ENCODE assay signal across 9 mouse cellular contexts in genomic region chr7:28931032-28931694, GRCm38 (mm10). TPM values are rescaled to one million over a fixed set of nuclear protein-coding genes. Genes with fewer than 3 reads are reported as not detected.
DNase-seq lines count a peak whose midpoint lies in the region; ATAC-seq and TF ChIP-seq lines count a peak whose summit lies in the region.
"Had no signal": no experiment of that assay in that cellular context is flagged by ENCODE, and none has a peak within 500 bp of the region (broad histone marks: within the 10 kb centered on the region; RNA-seq: fewer than 3 reads in every experiment).

No protein-coding gene starts in this region.

- no peaks in the 10 kb centered on the region for H3K27me3 ChIP-seq in embryonic facial prominence, embryonic 12.5 days
- H3K27me3 ChIP-seq in stomach, embryonic 14.5 days (ENCODE audit: control insufficient read depth, insufficient read depth, low read length) = no peaks in the 10 kb centered on the region
- no peaks in the 10 kb centered on the region for H3K27me3 ChIP-seq in midbrain, postnatal 0 days (ENCODE audit: insufficient read depth, low read length)
- H3K27me3 ChIP-seq in forebrain, postnatal 0 days (ENCODE audit: insufficient read depth, low read length) = no peaks in the 10 kb centered on the region

- H3K4me3 ChIP-seq in left cerebral cortex, adult 2 months = no peak overlapping the region
- H3K4me3 ChIP-seq in embryonic facial prominence, embryonic 12.5 days = no peak overlapping the region
- H3K4me3 ChIP-seq in stomach, embryonic 14.5 days (ENCODE audit: low read depth, low read length) = no peak overlapping the region
- H3K4me3 ChIP-seq in midbrain, postnatal 0 days (ENCODE audit: low read depth, low read length) = no peak overlapping the region
- no peak overlapping the region for H3K4me3 ChIP-seq in forebrain, postnatal 0 days (ENCODE audit: low read depth, low read length)

- WGBS in embryonic facial prominence, embryonic 12.5 days = 84% methylated on average over 7 of the region's 7 CpGs
- 69% methylated on average over 7 of the region's 7 CpGs for WGBS in stomach, embryonic 14.5 days
- WGBS in midbrain, postnatal 0 days = 97% methylated on average over 7 of the region's 7 CpGs
- 96% methylated on average over 7 of the region's 7 CpGs for WGBS in forebrain, postnatal 0 days

- H3K9ac ChIP-seq in embryonic facial prominence, embryonic 12.5 days = no peak overlapping the region
- no peak overlapping the region for H3K9ac ChIP-seq in stomach, embryonic 14.5 days (replicated peaks; ENCODE audit: low read depth, low read length)
- no peak overlapping the region for H3K9ac ChIP-seq in midbrain, postnatal 0 days (replicated peaks; ENCODE audit: low read length, poor library complexity, severe bottlenecking)
- H3K9ac ChIP-seq in forebrain, postnatal 0 days = no peak overlapping the region

- intact Hi-C loops in left cerebral cortex, adult 2 months (cut with DNase I) = no loop called here
- intact Hi-C loops in left cerebral cortex, postnatal 4 days (cut with DNase I) = no loop called here

- H3K27ac ChIP-seq in left cerebral cortex, adult 2 months = peak overlapping the region; percentile 29; the same call in 1 of the 2 replicates
- H3K27ac ChIP-seq in embryonic facial prominence, embryonic 12.5 days = peak overlapping the region; percentile 64; the same call in 1 of the 2 replicates
- H3K27ac ChIP-seq in stomach, embryonic 14.5 days (ENCODE audit: low read length) = peak overlapping the region; percentile 61
- no peak overlapping the region for H3K27ac ChIP-seq in midbrain, postnatal 0 days (ENCODE audit: low read depth, low read length)
- no peak overlapping the region for H3K27ac ChIP-seq in forebrain, postnatal 0 days (ENCODE audit: low read depth, low read length)

- no peak overlapping the region for H3K4me2 ChIP-seq in embryonic facial prominence, embryonic 12.5 days (replicated peaks)
- H3K4me2 ChIP-seq in stomach, embryonic 14.5 days (replicated peaks; ENCODE audit: low read depth, low read length) = no peak overlapping the region
- no peak overlapping the region for H3K4me2 ChIP-seq in midbrain, postnatal 0 days (ENCODE audit: low read depth, low read length, poor library complexity, severe bottlenecking)
- H3K4me2 ChIP-seq in forebrain, postnatal 0 days (ENCODE audit: low read depth) = no peak overlapping the region

- ATAC-seq in embryonic facial prominence, embryonic 12.5 days (ENCODE audit: insufficient number of reproducible peaks, insufficient read depth, low FRiP score, low TSS enrichment) = no peak
- peak; percentile 66 for ATAC-seq in stomach, embryonic 14.5 days (ENCODE audit: insufficient number of reproducible peaks, insufficient read depth, low FRiP score, low read depth)
- no peak for ATAC-seq in midbrain, postnatal 0 days (ENCODE audit: low FRiP score)
- no peak for ATAC-seq in forebrain, postnatal 0 days

- no peak for DNase-seq in left cerebral cortex, adult 2 months (ENCODE audit: extremely low spot score in 1 of 2, low spot score in 2 of 2)
- DNase-seq in left cerebral cortex, postnatal 4 days = no peak
- peak; percentile 77 for DNase-seq in kidney, postnatal 14 days
- no peak for DNase-seq in cerebellum, postnatal 14 days
- DNase-seq in midbrain, postnatal 0 days (ENCODE audit: low spot score) = no peak
- DNase-seq in forebrain, postnatal 0 days = no peak
- DNase-seq: thymus, adult 2 months had no signal

- H3K9me3 ChIP-seq in embryonic facial prominence, embryonic 12.5 days = no peaks in the 10 kb centered on the region
- H3K9me3 ChIP-seq in stomach, embryonic 14.5 days (ENCODE audit: control insufficient read depth, low read depth, low read length) = no peaks in the 10 kb centered on the region
- H3K9me3 ChIP-seq in midbrain, postnatal 0 days (ENCODE audit: low read length) = no peaks in the 10 kb centered on the region
- H3K9me3 ChIP-seq in forebrain, postnatal 0 days (ENCODE audit: low read length) = no peaks in the 10 kb centered on the region

- H3K36me3 ChIP-seq in embryonic facial prominence, embryonic 12.5 days = 0 out of 2 replicates have a peak, but pooled peaks cover 3% of the 10 kb centered on the region
- no peaks in the 10 kb centered on the region; the same call in 1 of the 2 replicates for H3K36me3 ChIP-seq in stomach, embryonic 14.5 days (ENCODE audit: control insufficient read depth, insufficient read depth, low read length)
- H3K36me3 ChIP-seq in midbrain, postnatal 0 days (ENCODE audit: insufficient read depth, low read length) = no peaks in the 10 kb centered on the region
- H3K36me3 ChIP-seq in forebrain, postnatal 0 days (ENCODE audit: insufficient read depth) = no peaks in the 10 kb centered on the region

- H3K4me1 ChIP-seq in embryonic facial prominence, embryonic 12.5 days = peaks cover 29% of the 10 kb centered on the region
- H3K4me1 ChIP-seq in stomach, embryonic 14.5 days (ENCODE audit: control insufficient read depth, insufficient read depth, low read length) = peaks cover 46% of the 10 kb centered on the region
- H3K4me1 ChIP-seq in midbrain, postnatal 0 days (ENCODE audit: insufficient read depth, low read length) = no peaks in the 10 kb centered on the region
- no peaks in the 10 kb centered on the region for H3K4me1 ChIP-seq in forebrain, postnatal 0 days (ENCODE audit: insufficient read depth)

- no peak for TF ChIP-seq CTCF in left cerebral cortex, adult 2 months (IDR thresholded peaks at IDR 0.05)
- TF ChIP-seq CTCF in midbrain, postnatal 0 days (IDR thresholded peaks at IDR 0.05) = no peak
- TF ChIP-seq CTCF in forebrain, postnatal 0 days (IDR thresholded peaks at IDR 0.05; ENCODE audit: low read depth) = no peak

RNA-seq across cellular contexts. Expression of gene Actn4, which starts 31.0 kb away (rescaled TPM):
- total RNA-seq in left cerebral cortex, adult 2 months (2021) = 100 to 1,000 TPM; 196 to 199 TPM
- total RNA-seq in left cerebral cortex, postnatal 4 days (2021) = 100 to 1,000 TPM; 129 to 134 TPM
- 233 and 253 TPM in 2 replicates for polyA plus RNA-seq in embryonic facial prominence, embryonic 12.5 days (2016; fragmentation: Nextera tagmentation; extraction: Ambion mirVana)
- polyA plus RNA-seq in stomach, embryonic 14.5 days (2014; fragmentation: Nextera tagmentation; extraction: Ambion mirVana) = 272 and 280 TPM in 2 replicates
- 74.7 and 86.9 TPM in 2 replicates for total RNA-seq in midbrain, postnatal 0 days (2014; rRNA removed)
- polyA plus RNA-seq in midbrain, postnatal 0 days (2015; fragmentation: Nextera tagmentation; extraction: Ambion mirVana) = 101 and 105 TPM in 2 replicates
- 45.1 and 71.2 TPM in 2 replicates for total RNA-seq in forebrain, postnatal 0 days (2014; rRNA removed)
- polyA plus RNA-seq in forebrain, postnatal 0 days (2015; fragmentation: Nextera tagmentation; extraction: Ambion mirVana) = 96.0 and 103 TPM in 2 replicates

RNA-seq across cellular contexts. Expression of gene Capn12, which starts 49.9 kb away (rescaled TPM):
- 1 to 10 TPM; 1.5 to 2.0 TPM for total RNA-seq in left cerebral cortex, adult 2 months (2021)
- total RNA-seq in left cerebral cortex, postnatal 4 days (2021) = under 1 TPM; 0.18 to 0.52 TPM
- 0.26 and 0.36 TPM in 2 replicates for polyA plus RNA-seq in embryonic facial prominence, embryonic 12.5 days (2016; fragmentation: Nextera tagmentation; extraction: Ambion mirVana)
- polyA plus RNA-seq in stomach, embryonic 14.5 days (2014; fragmentation: Nextera tagmentation; extraction: Ambion mirVana) = 0.67 and 1.1 TPM in 2 replicates
- total RNA-seq in midbrain, postnatal 0 days (2014; rRNA removed) = 0.38 and 0.57 TPM in 2 replicates
- 0.26 and 0.41 TPM in 2 replicates for polyA plus RNA-seq in midbrain, postnatal 0 days (2015; fragmentation: Nextera tagmentation; extraction: Ambion mirVana)
- not detected in 2 replicates for total RNA-seq in forebrain, postnatal 0 days (2014; rRNA removed)
- polyA plus RNA-seq in forebrain, postnatal 0 days (2015; fragmentation: Nextera tagmentation; extraction: Ambion mirVana) = 0.09 and 0.27 TPM in 2 replicates

RNA-seq across cellular contexts. Expression of gene Eif3k, which starts 50.5 kb away (rescaled TPM):
- 100 to 1,000 TPM; 179 to 192 TPM for total RNA-seq in left cerebral cortex, adult 2 months (2021)
- 100 to 1,000 TPM; 212 to 213 TPM for total RNA-seq in left cerebral cortex, postnatal 4 days (2021)
- polyA plus RNA-seq in embryonic facial prominence, embryonic 12.5 days (2016; fragmentation: Nextera tagmentation; extraction: Ambion mirVana) = 392 and 419 TPM in 2 replicates
- polyA plus RNA-seq in stomach, embryonic 14.5 days (2014; fragmentation: Nextera tagmentation; extraction: Ambion mirVana) = 413 and 444 TPM in 2 replicates
- 405 and 482 TPM in 2 replicates for total RNA-seq in midbrain, postnatal 0 days (2014; rRNA removed)
- polyA plus RNA-seq in midbrain, postnatal 0 days (2015; fragmentation: Nextera tagmentation; extraction: Ambion mirVana) = 292 and 309 TPM in 2 replicates
- total RNA-seq in forebrain, postnatal 0 days (2014; rRNA removed) = 360 and 399 TPM in 2 replicates
- polyA plus RNA-seq in forebrain, postnatal 0 days (2015; fragmentation: Nextera tagmentation; extraction: Ambion mirVana) = 318 and 368 TPM in 2 replicates

RNA-seq across cellular contexts. Expression of gene Map4k1, which starts 50.7 kb away (rescaled TPM):
- total RNA-seq in left cerebral cortex, adult 2 months (2021) = 1 to 10 TPM; 1.8 to 2.3 TPM
- 10 to 100 TPM; 12.9 to 14.7 TPM for total RNA-seq in left cerebral cortex, postnatal 4 days (2021)
- 6.7 and 9.3 TPM in 2 replicates for polyA plus RNA-seq in embryonic facial prominence, embryonic 12.5 days (2016; fragmentation: Nextera tagmentation; extraction: Ambion mirVana)
- polyA plus RNA-seq in stomach, embryonic 14.5 days (2014; fragmentation: Nextera tagmentation; extraction: Ambion mirVana) = 8.5 and 11.3 TPM in 2 replicates
- 5.6 and 17.4 TPM in 2 replicates for total RNA-seq in midbrain, postnatal 0 days (2014; rRNA removed)
- polyA plus RNA-seq in midbrain, postnatal 0 days (2015; fragmentation: Nextera tagmentation; extraction: Ambion mirVana) = 18.2 and 21.0 TPM in 2 replicates
- total RNA-seq in forebrain, postnatal 0 days (2014; rRNA removed) = 3.6 and 8.9 TPM in 2 replicates
- polyA plus RNA-seq in forebrain, postnatal 0 days (2015; fragmentation: Nextera tagmentation; extraction: Ambion mirVana) = 18.8 and 18.9 TPM in 2 replicates

Comparison
In these comparisons a context has a peak if more than half of its experiments do, and no peak if none do; other contexts are left out.
1. H3K27ac ChIP-seq: peak in left cerebral cortex, adult 2 months (single experiment), embryonic facial prominence, embryonic 12.5 days (single experiment) and stomach, embryonic 14.5 days (single experiment); none in midbrain, postnatal 0 days (single experiment) and forebrain, postnatal 0 days (single experiment).